Mouse (Mus musculus) stomach, postnatal 0 days (tissue): Measurements from ENCODE around the gene Prim2.

Source experiments
- CTCF ChIP-seq: IDR thresholded peaks from 2 replicates; pipeline ENCODE4 v1.5.1; 2016; ENCODE audit warnings: antibody characterized with exemption, low read depth, mild to moderate bottlenecking, moderate library complexity
- EP300 ChIP-seq: optimal IDR thresholded peaks from 2 replicates; pipeline ENCODE3; 2016; ENCODE audit warnings: antibody characterized with exemption

DNA sequence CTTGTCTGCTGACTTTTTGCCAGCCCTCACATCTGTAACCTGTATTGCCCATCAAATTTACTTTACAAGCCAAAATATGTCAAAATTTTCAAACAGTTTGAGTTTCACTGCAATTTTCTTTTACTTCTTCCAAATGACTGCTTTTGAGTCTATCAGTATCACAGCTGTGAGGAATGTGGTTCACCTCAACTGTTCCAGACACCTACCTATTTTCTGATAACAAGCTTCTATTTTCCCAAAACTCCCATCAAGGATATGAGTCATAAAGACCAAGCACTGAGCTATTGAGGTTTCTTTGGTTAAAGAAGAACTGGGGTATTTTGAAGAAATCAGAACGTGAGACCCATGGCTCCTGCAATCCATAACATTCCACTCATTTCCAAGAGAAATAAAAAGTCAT, 57.5 kb downstream of the Prim2 start:
- TF ChIP-seq CTCF (no peak), EP300 (no peak)
